Mouse (Mus musculus): Measurements from ENCODE around the gene Hipk2. TPM values are rescaled to one million over a fixed set of nuclear protein-coding genes. Genes with fewer than 3 reads are reported as not detected.

Gene Hipk2
- polyA plus RNA-seq, 1 experiment = 14.9 TPM

GRCm38 (mm10) chr6:38870070-38870469, 5.9 kb downstream of the Hipk2 start:
- H3K4me1 ChIP-seq (ENCODE audit: control insufficient read depth, insufficient read depth, insufficient read length) = no peaks in the 10 kb centered on the region
- H3K27me3 ChIP-seq (ENCODE audit: control insufficient read depth, insufficient read depth, low read length) = no peaks in the 10 kb centered on the region
- no peak for TF ChIP-seq POLR2A (IDR thresholded peaks at IDR 0.05; ENCODE audit: low read depth, low read length)
- no peak for TF ChIP-seq CTCF (IDR thresholded peaks at IDR 0.05; ENCODE audit: extremely low read depth, insufficient read depth, insufficient read length, insufficient replicate concordance)
- DNase-seq (ENCODE audit: low read depth in 1 of 2, low spot score in 2 of 2) = no peak
- WGBS = 91% methylated on average over 2 of the region's 2 CpGs
- H3K4me3 ChIP-seq (ENCODE audit: extremely low read depth, insufficient read depth, insufficient read length) = no peak overlapping the region
- no peaks in the 10 kb centered on the region for H3K36me3 ChIP-seq (ENCODE audit: control insufficient read depth, insufficient read depth, low read length)
- no peak overlapping the region for H3K27ac ChIP-seq (ENCODE audit: insufficient read depth, low read length)

- no peak overlapping the region for H3K27ac ChIP-seq (ENCODE audit: insufficient read depth, low read length)
- no peak overlapping the region for H3K4me3 ChIP-seq (ENCODE audit: extremely low read depth, insufficient read depth, insufficient read length)
- WGBS = 98% methylated on average over 1 of the region's 1 CpGs
- H3K36me3 ChIP-seq (ENCODE audit: control insufficient read depth, insufficient read depth, low read length) = no peaks in the 10 kb centered on the region
- H3K4me1 ChIP-seq (ENCODE audit: control insufficient read depth, insufficient read depth, insufficient read length) = no peaks in the 10 kb centered on the region; the same call in 1 of the 2 replicates
- no peak for DNase-seq (ENCODE audit: low read depth in 1 of 2, low spot score in 2 of 2)
- H3K27me3 ChIP-seq (ENCODE audit: control insufficient read depth, insufficient read depth, low read length) = no peaks in the 10 kb centered on the region
- TF ChIP-seq POLR2A (IDR thresholded peaks at IDR 0.05; ENCODE audit: low read depth, low read length) = no peak
- TF ChIP-seq CTCF (IDR thresholded peaks at IDR 0.05; ENCODE audit: extremely low read depth, insufficient read depth, insufficient read length, insufficient replicate concordance) = no peak
Measured at GRCm38 (mm10) chr6:38868974-38869373, 7.0 kb downstream of the Hipk2 start.

- TF ChIP-seq POLR2A (IDR thresholded peaks at IDR 0.05; ENCODE audit: low read depth, low read length) = no peak
- TF ChIP-seq CTCF (IDR thresholded peaks at IDR 0.05; ENCODE audit: extremely low read depth, insufficient read depth, insufficient read length, insufficient replicate concordance) = no peak
- no peaks in the 10 kb centered on the region for H3K27me3 ChIP-seq (ENCODE audit: control insufficient read depth, insufficient read depth, low read length)
- no peaks in the 10 kb centered on the region; the same call in none of the 2 replicates for H3K4me1 ChIP-seq (ENCODE audit: control insufficient read depth, insufficient read depth, insufficient read length)
- no peak for DNase-seq (ENCODE audit: low read depth in 1 of 2, low spot score in 2 of 2)
- H3K4me3 ChIP-seq (ENCODE audit: extremely low read depth, insufficient read depth, insufficient read length) = no peak overlapping the region
- 97% methylated on average over 1 of the region's 1 CpGs for WGBS
- no peaks in the 10 kb centered on the region for H3K36me3 ChIP-seq (ENCODE audit: control insufficient read depth, insufficient read depth, low read length)
- no peak overlapping the region for H3K27ac ChIP-seq (ENCODE audit: insufficient read depth, low read length)
Measured at GRCm38 (mm10) chr6:38867291-38867690, 8.7 kb downstream of the Hipk2 start.

- Histone ChIP-seq H3K27ac (ENCODE audit: insufficient read depth, low read length) (no peak overlapping the region), H3K4me3 (ENCODE audit: extremely low read depth, insufficient read depth, insufficient read length) (no peak overlapping the region), H3K4me1 (ENCODE audit: control insufficient read depth, insufficient read depth, insufficient read length) (no peaks in the 10 kb centered on the region; the same call in none of the 2 replicates), H3K36me3 (ENCODE audit: control insufficient read depth, insufficient read depth, low read length) (no peaks in the 10 kb centered on the region), H3K27me3 (ENCODE audit: control insufficient read depth, insufficient read depth, low read length) (no peaks in the 10 kb centered on the region)
- TF ChIP-seq POLR2A (IDR thresholded peaks at IDR 0.05; ENCODE audit: low read depth, low read length) (no peak), CTCF (IDR thresholded peaks at IDR 0.05; ENCODE audit: extremely low read depth, insufficient read depth, insufficient read length, insufficient replicate concordance) (no peak)
- WGBS = 88% methylated on average over 2 of the region's 2 CpGs
- DNase-seq (ENCODE audit: low read depth in 1 of 2, low spot score in 2 of 2) = no peak
Measured at GRCm38 (mm10) chr6:38866761-38867160, 9.2 kb downstream of the Hipk2 start.

- no peaks in the 10 kb centered on the region for H3K36me3 ChIP-seq (ENCODE audit: control insufficient read depth, insufficient read depth, low read length)
- H3K27ac ChIP-seq (ENCODE audit: insufficient read depth, low read length) = no peak overlapping the region
- no peaks in the 10 kb centered on the region; the same call in none of the 2 replicates for H3K4me1 ChIP-seq (ENCODE audit: control insufficient read depth, insufficient read depth, insufficient read length)
- WGBS = 82% methylated on average over 1 of the region's 1 CpGs
- H3K27me3 ChIP-seq (ENCODE audit: control insufficient read depth, insufficient read depth, low read length) = no peaks in the 10 kb centered on the region
- no peak for TF ChIP-seq CTCF (IDR thresholded peaks at IDR 0.05; ENCODE audit: extremely low read depth, insufficient read depth, insufficient read length, insufficient replicate concordance)
- no peak for TF ChIP-seq POLR2A (IDR thresholded peaks at IDR 0.05; ENCODE audit: low read depth, low read length)
- H3K4me3 ChIP-seq (ENCODE audit: extremely low read depth, insufficient read depth, insufficient read length) = no peak overlapping the region
- no peak for DNase-seq (ENCODE audit: low read depth in 1 of 2, low spot score in 2 of 2)
Measured at GRCm38 (mm10) chr6:38866357-38866756, 9.6 kb downstream of the Hipk2 start.

- Histone ChIP-seq H3K36me3 (ENCODE audit: control insufficient read depth, insufficient read depth, low read length) (no peaks in the 10 kb centered on the region), H3K4me3 (ENCODE audit: extremely low read depth, insufficient read depth, insufficient read length) (no peak overlapping the region), H3K27ac (ENCODE audit: insufficient read depth, low read length) (no peak overlapping the region), H3K4me1 (ENCODE audit: control insufficient read depth, insufficient read depth, insufficient read length) (no peaks in the 10 kb centered on the region; the same call in none of the 2 replicates), H3K27me3 (ENCODE audit: control insufficient read depth, insufficient read depth, low read length) (no peaks in the 10 kb centered on the region)
- DNase-seq (ENCODE audit: low read depth in 1 of 2, low spot score in 2 of 2) = no peak
- no peak for TF ChIP-seq CTCF (IDR thresholded peaks at IDR 0.05; ENCODE audit: extremely low read depth, insufficient read depth, insufficient read length, insufficient replicate concordance)
- no peak for TF ChIP-seq POLR2A (IDR thresholded peaks at IDR 0.05; ENCODE audit: low read depth, low read length)
Measured at GRCm38 (mm10) chr6:38865805-38866204, 10.2 kb downstream of the Hipk2 start.

- 73% methylated on average over 3 of the region's 3 CpGs for WGBS
- Histone ChIP-seq H3K36me3 (ENCODE audit: control insufficient read depth, insufficient read depth, low read length) (no peaks in the 10 kb centered on the region), H3K4me1 (ENCODE audit: control insufficient read depth, insufficient read depth, insufficient read length) (no peaks in the 10 kb centered on the region; the same call in none of the 2 replicates), H3K4me3 (ENCODE audit: extremely low read depth, insufficient read depth, insufficient read length) (no peak overlapping the region), H3K27me3 (ENCODE audit: control insufficient read depth, insufficient read depth, low read length) (no peaks in the 10 kb centered on the region), H3K27ac (ENCODE audit: insufficient read depth, low read length) (no peak overlapping the region)
- TF ChIP-seq POLR2A (IDR thresholded peaks at IDR 0.05; ENCODE audit: low read depth, low read length) (no peak), CTCF (IDR thresholded peaks at IDR 0.05; ENCODE audit: extremely low read depth, insufficient read depth, insufficient read length, insufficient replicate concordance) (no peak)
- DNase-seq (ENCODE audit: low read depth in 1 of 2, low spot score in 2 of 2) = no peak
Measured at GRCm38 (mm10) chr6:38863595-38863994, 12.4 kb downstream of the Hipk2 start.
